Mouse (Mus musculus) midbrain, embryonic 14.5 days (tissue): Measurements from ENCODE around the gene Tm9sf2. TPM values are rescaled to one million over a fixed set of nuclear protein-coding genes. Genes with fewer than 3 reads are reported as not detected.

ENCODE experiments used
- ATAC-seq: fragments of 200-750 bp; cut with Nextera tagmentation; 2 replicates; pipeline ENCODE4 v1.8.0; 2017; ENCODE audit warnings: moderate number of reproducible peaks, moderate library complexity; ENCODE audit not compliant: low FRiP score, low TSS enrichment
- DNase-seq: peaks from one replicate; pipeline ENCODE4 v3.0.0-alpha.2; 2015
- H3K27ac ChIP-seq: fragments of 300-500 bp; sonication (generic); replicated peaks from 2 replicates; pipeline ENCODE4 v1.5.1; 2014; ENCODE audit warnings: mild to moderate bottlenecking, low read depth, low read length, moderate library complexity
- H3K27me3 ChIP-seq: fragments of 300-500 bp; sonication (generic); 2 replicates; pipeline ENCODE4 v1.6.1; 2014; ENCODE audit warnings: low read length, control low read depth, mixed read lengths; ENCODE audit not compliant: control insufficient read depth, insufficient read depth
- H3K36me3 ChIP-seq: fragments of 300-500 bp; sonication (generic); 2 replicates; pipeline ENCODE4 v1.6.1; 2014; ENCODE audit warnings: low read length, control low read depth; ENCODE audit not compliant: control insufficient read depth, insufficient read depth
- H3K4me1 ChIP-seq: fragments of 300-500 bp; sonication (generic); 2 replicates; pipeline ENCODE4 v1.6.1; 2014; ENCODE audit warnings: mild to moderate bottlenecking, antibody characterized with exemption, low read length, control low read depth; ENCODE audit not compliant: control insufficient read depth, insufficient read depth
- H3K4me2 ChIP-seq: fragments of 300-500 bp; sonication (generic); 2 replicates; pipeline ENCODE4 v1.6.1; 2014; ENCODE audit warnings: mild to moderate bottlenecking, low read length, moderate library complexity
- H3K4me3 ChIP-seq: fragments of 300-500 bp; sonication (generic); replicated peaks from 2 replicates; pipeline ENCODE4 v1.5.1; 2014; ENCODE audit warnings: low read depth, low read length
- H3K9ac ChIP-seq: fragments of 300-500 bp; sonication (generic); replicated peaks from 2 replicates; pipeline ENCODE4 v1.6.1; 2014; ENCODE audit warnings: mild to moderate bottlenecking, low read length, moderate library complexity
- H3K9me3 ChIP-seq: fragments of 300-500 bp; sonication (generic); 2 replicates; pipeline ENCODE4 v1.6.1; 2016; ENCODE audit warnings: low read length, control low read depth, mixed read lengths; ENCODE audit not compliant: control insufficient read depth
- WGBS: fragments of 180-500 bp; shearing (Covaris S2); extraction: QIAGEN DNeasy Blood & Tissue Kit; methylation state at CpG from one replicate; pipeline ENCODE4 v1.1.7; 2014; 5-methylcytosine and 5-hydroxymethylcytosine counted together
- polyA plus RNA-seq: library from polyadenylated mRNA; unstranded; fragments of >200 nt; fragmentation: Nextera tagmentation; extraction: Ambion mirVana; gene quantifications from 2 replicates; pipeline ENCODE4 v1.2.1, GENCODE M21; 2014

The Tm9sf2 gene
- polyA plus RNA-seq, 1 experiment from 2014 or later, result 124 TPM

- H3K4me1 ChIP-seq, result no peaks in the 10 kb centered on the region
- H3K9me3 ChIP-seq, result no peaks in the 10 kb centered on the region
- no peak overlapping the region for H3K27ac ChIP-seq
- H3K36me3 ChIP-seq, result no peaks in the 10 kb centered on the region
- 70% methylated on average over 11 of the region's 11 CpGs for WGBS
- H3K9ac ChIP-seq, result no peak overlapping the region
- DNase-seq, result no peak
- H3K27me3 ChIP-seq, result no peaks in the 10 kb centered on the region
- no peak for ATAC-seq
- H3K4me3 ChIP-seq, result no peak overlapping the region
- no peak overlapping the region for H3K4me2 ChIP-seq
Measured at GRCm38 (mm10) chr14:122068801-122069695, 37.8 kb upstream of the Tm9sf2 start.

GRCm38 (mm10) chr14:122069948-122070347 is 36.9 kb upstream of the Tm9sf2 start:
- H3K27ac ChIP-seq, result no peak overlapping the region
- no peak overlapping the region for H3K4me2 ChIP-seq
- H3K27me3 ChIP-seq, result no peaks in the 10 kb centered on the region
- no peak overlapping the region for H3K9ac ChIP-seq
- H3K4me3 ChIP-seq, result no peak overlapping the region
- ATAC-seq (no peak), DNase-seq (no peak)
- H3K9me3 ChIP-seq, result no peaks in the 10 kb centered on the region
- WGBS, result 80% methylated on average over 3 of the region's 3 CpGs
- no peaks in the 10 kb centered on the region for H3K4me1 ChIP-seq
- no peaks in the 10 kb centered on the region for H3K36me3 ChIP-seq

- H3K9me3 ChIP-seq, result no peaks in the 10 kb centered on the region
- no peak overlapping the region for H3K4me2 ChIP-seq
- H3K36me3 ChIP-seq, result no peaks in the 10 kb centered on the region
- no peak overlapping the region for H3K9ac ChIP-seq
- DNase-seq, result no peak
- no peak overlapping the region for H3K4me3 ChIP-seq
- H3K4me1 ChIP-seq, result no peaks in the 10 kb centered on the region
- no peaks in the 10 kb centered on the region for H3K27me3 ChIP-seq
- no peak for ATAC-seq
- no peak overlapping the region for H3K27ac ChIP-seq
- WGBS, result 94% methylated on average over 5 of the region's 5 CpGs
Measured at GRCm38 (mm10) chr14:122073422-122073821, 33.4 kb upstream of the Tm9sf2 start.

- 81% methylated on average over 10 of the region's 10 CpGs for WGBS
- DNase-seq (no peak), ATAC-seq (no peak)
- H3K9me3 ChIP-seq, result no peaks in the 10 kb centered on the region
- no peak overlapping the region for H3K4me3 ChIP-seq
- no peak overlapping the region for H3K4me2 ChIP-seq
- no peaks in the 10 kb centered on the region for H3K4me1 ChIP-seq
- H3K27ac ChIP-seq, result no peak overlapping the region
- no peak overlapping the region for H3K9ac ChIP-seq
- no peaks in the 10 kb centered on the region for H3K27me3 ChIP-seq
- no peaks in the 10 kb centered on the region for H3K36me3 ChIP-seq
Measured at GRCm38 (mm10) chr14:122074360-122074759, 32.5 kb upstream of the Tm9sf2 start.

- 89% methylated on average over 21 of the region's 21 CpGs for WGBS
- no peak for ATAC-seq
Measured at GRCm38 (mm10) chr14:122075485-122076200, 31.2 kb upstream of the Tm9sf2 start.

GRCm38 (mm10) chr14:122077017-122077416 is 29.8 kb upstream of the Tm9sf2 start:
- no peaks in the 10 kb centered on the region for H3K36me3 ChIP-seq
- H3K4me3 ChIP-seq, result no peak overlapping the region
- no peaks in the 10 kb centered on the region for H3K9me3 ChIP-seq
- 84% methylated on average over 3 of the region's 3 CpGs for WGBS
- DNase-seq (no peak), ATAC-seq (no peak)
- H3K4me1 ChIP-seq, result no peaks in the 10 kb centered on the region
- no peaks in the 10 kb centered on the region for H3K27me3 ChIP-seq
- H3K4me2 ChIP-seq, result no peak overlapping the region
- no peak overlapping the region for H3K27ac ChIP-seq
- H3K9ac ChIP-seq, result no peak overlapping the region

More at GRCm38 (mm10) chr14:122075485-122076200, 31.2 kb upstream of the Tm9sf2 start:
- no peaks in the 10 kb centered on the region for H3K36me3 ChIP-seq
- H3K4me2 ChIP-seq, result no peak overlapping the region
- DNase-seq, result no peak
- no peak overlapping the region for H3K4me3 ChIP-seq
- H3K27me3 ChIP-seq, result no peaks in the 10 kb centered on the region
- H3K27ac ChIP-seq, result no peak overlapping the region
- H3K4me1 ChIP-seq, result no peaks in the 10 kb centered on the region
- H3K9me3 ChIP-seq, result no peaks in the 10 kb centered on the region
- H3K9ac ChIP-seq, result no peak overlapping the region

- no peak for ATAC-seq
- H3K9me3 ChIP-seq, result no peaks in the 10 kb centered on the region
- 56% methylated on average over 6 of the region's 6 CpGs for WGBS
- H3K36me3 ChIP-seq, result no peaks in the 10 kb centered on the region
- DNase-seq, result peak; percentile 20
- no peak overlapping the region for H3K4me3 ChIP-seq
- H3K4me1 ChIP-seq, result no peaks in the 10 kb centered on the region
- no peak overlapping the region for H3K27ac ChIP-seq
- H3K27me3 ChIP-seq, result no peaks in the 10 kb centered on the region
- no peak overlapping the region for H3K9ac ChIP-seq
- H3K4me2 ChIP-seq, result no peak overlapping the region
Measured at GRCm38 (mm10) chr14:122079428-122079827, 27.4 kb upstream of the Tm9sf2 start.

- no peak overlapping the region for H3K9ac ChIP-seq
- no peak overlapping the region for H3K4me3 ChIP-seq
- WGBS, result 79% methylated on average over 5 of the region's 5 CpGs
- no peaks in the 10 kb centered on the region for H3K4me1 ChIP-seq
- H3K27ac ChIP-seq, result no peak overlapping the region
- H3K27me3 ChIP-seq, result no peaks in the 10 kb centered on the region
- H3K36me3 ChIP-seq, result no peaks in the 10 kb centered on the region
- H3K4me2 ChIP-seq, result no peak overlapping the region
- H3K9me3 ChIP-seq, result no peaks in the 10 kb centered on the region
- DNase-seq (no peak), ATAC-seq (no peak)
Measured at GRCm38 (mm10) chr14:122079921-122080320, 26.9 kb upstream of the Tm9sf2 start.
